Mouse (Mus musculus) E14TG2a.4 (cell line): ENCODE measurements at regions not wholly inside any gene's neighbourhood (a gene's known extent, or its start where the extent isn't known, plus 50 kb on each side); places are given as distances from the start of the nearest gene placed in this dataset.

Source experiments
- CTCF ChIP-seq: conservative IDR thresholded peaks from 2 replicates; pipeline ENCODE4 v1.5.1; 2014; ENCODE audit warnings: low read length
- NANOG ChIP-seq: IDR thresholded peaks from 2 replicates; pipeline ENCODE4 v1.6.1; 2014; ENCODE audit warnings: borderline replicate concordance, low read length, mixed read lengths
- POU5F1 ChIP-seq: IDR thresholded peaks from 2 replicates; pipeline ENCODE4 v1.6.1; 2014; ENCODE audit warnings: low read length, borderline replicate concordance

- TF ChIP-seq CTCF = no peak
- no peak for TF ChIP-seq POU5F1
- no peak for TF ChIP-seq NANOG
These were observed 87.6 kb upstream of the 2610301B20Rik start for GRCm38 (mm10) chr4:10786701-10787100.
